Mouse (Mus musculus): ENCODE data around the gene Asah2.

- TF ChIP-seq POLR2A (IDR thresholded peaks at IDR 0.05; ENCODE audit: low read depth, low read length) (no peak), CTCF (conservative IDR thresholded peaks at IDR 0.05; ENCODE audit: insufficient read depth, insufficient read length, low read depth, low read length) (no peak)
Observed at GRCm38 (mm10) chr19:32119666-32120065, 11.7 kb upstream of the Asah2 start.
